In the genomic region with DNA sequence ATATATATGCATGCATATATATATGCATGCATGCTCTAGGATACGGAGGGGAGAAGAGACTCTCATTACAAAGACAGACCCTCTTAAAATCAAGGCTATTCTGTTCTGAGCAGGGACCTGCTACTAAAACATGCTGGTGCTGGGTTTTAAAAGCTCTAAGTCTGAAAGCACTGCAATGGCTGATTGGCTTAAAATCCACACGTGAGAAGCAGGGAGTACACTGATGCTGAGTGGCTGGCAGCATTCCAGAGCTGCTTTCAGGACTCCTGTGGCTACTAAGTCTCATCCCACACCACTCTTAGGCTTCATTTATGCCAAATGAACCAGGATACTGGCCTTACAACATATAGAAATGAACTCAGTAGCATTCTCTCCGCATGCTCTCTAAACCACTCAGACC, we compare ENCODE assay signal across 13 mouse cellular contexts.
A peak's percentile ranks its signal among the peaks of the same experiment; 100 is the strongest.
DNase-seq lines count a peak whose midpoint lies in the region; ATAC-seq and TF ChIP-seq lines count a peak whose summit lies in the region.
"Had no signal": no experiment of that assay in that cellular context is flagged by ENCODE, and none has a peak within 500 bp of the region (broad histone marks: within the 10 kb centered on the region; RNA-seq: fewer than 3 reads in every experiment).

No protein-coding gene starts in this region.

- DNase-seq in cerebellum, adult 18-20 months, result peak; percentile 28 to 36
- peak; percentile 24 for DNase-seq in lung, embryonic 14.5 days
- no peak for DNase-seq in lung, postnatal 4 days
- peak; percentile 31 for DNase-seq in brain, adult 2 months (ENCODE audit: low read depth, low spot score)
- DNase-seq in forebrain, postnatal 0 days, result peak; percentile 56
- no peak for DNase-seq in thymus, adult 2 months
- no peak for DNase-seq in adipocyte (ENCODE audit: low spot score)
- DNase-seq: gastrocnemius, postnatal 36 days; heart, postnatal 10 days; thymus, postnatal 25 days had no signal

- no peak overlapping the region for H3K9ac ChIP-seq in lung, embryonic 14.5 days
- H3K9ac ChIP-seq in forebrain, postnatal 0 days, result no peak overlapping the region

- no peak for ATAC-seq in cerebellum, adult (ENCODE audit: insufficient number of reproducible peaks, low FRiP score, low TSS enrichment)
- ATAC-seq in lung, embryonic 14.5 days (ENCODE audit: insufficient read depth), result no peak
- ATAC-seq in forebrain, postnatal 0 days, result no peak; the same call in 1 of the 2 replicates
- ATAC-seq: intestine, postnatal 0 days; lung, postnatal 0 days had no signal

- no peak overlapping the region for H3K27ac ChIP-seq in lung, embryonic 14.5 days (ENCODE audit: low read depth)
- H3K27ac ChIP-seq in forebrain, postnatal 0 days (ENCODE audit: low read depth, low read length), result no peak overlapping the region
- H3K27ac ChIP-seq in thymus, adult 2 months (ENCODE audit: control insufficient read depth, insufficient read depth, low read length), result no peak overlapping the region

- no peak overlapping the region for H3K4me2 ChIP-seq in lung, embryonic 14.5 days
- H3K4me2 ChIP-seq in forebrain, postnatal 0 days (ENCODE audit: low read depth), result no peak overlapping the region

- H3K27me3 ChIP-seq in lung, embryonic 14.5 days (ENCODE audit: insufficient read depth, low read length), result no peaks in the 10 kb centered on the region
- no peaks in the 10 kb centered on the region for H3K27me3 ChIP-seq in forebrain, postnatal 0 days (ENCODE audit: insufficient read depth, low read length)
- no peaks in the 10 kb centered on the region for H3K27me3 ChIP-seq in thymus, adult 2 months (ENCODE audit: control insufficient read depth, insufficient read depth, low read length)

- H3K4me1 ChIP-seq in lung, embryonic 14.5 days (ENCODE audit: insufficient read depth), result no peaks in the 10 kb centered on the region
- H3K4me1 ChIP-seq in forebrain, postnatal 0 days (ENCODE audit: insufficient read depth), result no peaks in the 10 kb centered on the region
- 0 out of 2 replicates have a peak, but pooled peaks cover 3% of the 10 kb centered on the region for H3K4me1 ChIP-seq in thymus, adult 2 months (replicated peaks; ENCODE audit: control insufficient read depth, insufficient read depth, low read length)

- WGBS in lung, embryonic 14.5 days, result 67% methylated on average over 3 of the region's 3 CpGs
- 34% methylated on average over 3 of the region's 3 CpGs for WGBS in forebrain, postnatal 0 days
- WGBS in thymus, adult 2 months, result 92% methylated on average over 3 of the region's 3 CpGs

- no peak for TF ChIP-seq POLR2A in thymus, adult 2 months (IDR thresholded peaks at IDR 0.05; ENCODE audit: control insufficient read depth, extremely low read depth, insufficient read depth, low read length, poor library complexity)

- no peak overlapping the region for H3K4me3 ChIP-seq in lung, embryonic 14.5 days (ENCODE audit: low read depth, low read length)
- H3K4me3 ChIP-seq in forebrain, postnatal 0 days (ENCODE audit: low read depth, low read length), result no peak overlapping the region
- no peak overlapping the region for H3K4me3 ChIP-seq in thymus, adult 2 months (ENCODE audit: control insufficient read depth, insufficient read depth, low read length)

- H3K36me3 ChIP-seq in lung, embryonic 14.5 days (ENCODE audit: insufficient read depth), result no peaks in the 10 kb centered on the region
- H3K36me3 ChIP-seq in forebrain, postnatal 0 days (ENCODE audit: insufficient read depth), result no peaks in the 10 kb centered on the region
- H3K36me3 ChIP-seq in thymus, adult 2 months (ENCODE audit: control insufficient read depth, insufficient read depth, low read length), result no peaks in the 10 kb centered on the region

- TF ChIP-seq CTCF in lung, embryonic 14.5 days (IDR thresholded peaks at IDR 0.05; ENCODE audit: low read depth), result no peak
- TF ChIP-seq CTCF in forebrain, postnatal 0 days (IDR thresholded peaks at IDR 0.05; ENCODE audit: low read depth), result no peak
- TF ChIP-seq CTCF in thymus, adult 2 months (IDR thresholded peaks at IDR 0.05; ENCODE audit: borderline replicate concordance, control insufficient read depth, extremely low read depth, insufficient read depth, low read length, poor library complexity), result no peak

- H3K9me3 ChIP-seq in lung, embryonic 14.5 days (ENCODE audit: low read depth, low read length), result no peaks in the 10 kb centered on the region
- no peaks in the 10 kb centered on the region for H3K9me3 ChIP-seq in forebrain, postnatal 0 days (ENCODE audit: low read length)

Comparison
In these comparisons a context has a peak if more than half of its experiments do, and no peak if none do; other contexts are left out.
1. DNase-seq: peak in cerebellum, adult 18-20 months (2 of 2), lung, embryonic 14.5 days (single experiment), brain, adult 2 months (single experiment) and forebrain, postnatal 0 days (single experiment); none in lung, postnatal 4 days (0 of 2), thymus, adult 2 months (single experiment) and adipocyte (single experiment).